Mouse (Mus musculus) brain, embryonic 14.5 days (tissue): ENCODE measurements at regions not wholly inside any gene's neighbourhood (a gene's known extent, or its start where the extent isn't known, plus 50 kb on each side); places are given as distances from the start of the nearest gene placed in this dataset.

Experiments used
- CTCF ChIP-seq: fragments of 200-500 bp; IDR thresholded peaks from 2 replicates; pipeline ENCODE4 v1.5.1; 2012; ENCODE audit warnings: inconsistent platforms, mild to moderate bottlenecking, moderate library complexity, borderline replicate concordance; ENCODE audit not compliant: insufficient read depth, insufficient read length; ENCODE audit errors: extremely low read depth
- POLR2A ChIP-seq: fragments of 200-500 bp; IDR thresholded peaks from 2 replicates; pipeline ENCODE4 v1.6.1; 2012; ENCODE audit warnings: mild to moderate bottlenecking, inconsistent platforms, borderline replicate concordance; ENCODE audit not compliant: poor library complexity, insufficient read depth, insufficient read length, severe bottlenecking; ENCODE audit errors: extremely low read depth

DNA sequence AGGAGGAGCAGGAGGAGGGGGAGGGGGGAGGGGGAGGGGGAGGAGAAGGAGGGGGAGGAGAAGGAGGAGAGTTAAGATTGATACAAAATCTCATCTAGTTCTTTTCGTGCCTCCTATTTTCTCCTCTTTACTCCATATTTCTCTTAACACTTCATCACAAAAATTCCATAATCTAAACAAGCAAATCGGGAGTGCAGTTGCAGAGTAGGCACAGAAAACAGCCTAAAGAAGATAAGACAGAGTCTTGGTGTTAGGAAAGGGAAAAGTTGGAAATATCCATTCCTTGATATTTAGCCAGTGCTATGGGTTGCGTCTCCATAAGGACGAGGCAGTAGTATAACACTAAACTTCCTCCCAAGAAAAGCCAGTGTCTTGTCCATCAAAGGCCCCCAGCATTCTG, 100.1 kb downstream of the Mettl11b start:
- TF ChIP-seq CTCF (no peak), POLR2A (no peak)
